Mouse (Mus musculus) heart, embryonic 14.5 days (tissue): Measurements from ENCODE around the gene Spg11. TPM values are rescaled to one million over a fixed set of nuclear protein-coding genes. Genes with fewer than 3 reads are reported as not detected.
"Not testable (repeated sequence)": the region's sequence is repeated elsewhere in the genome, so short reads cannot be mapped to it uniquely, and the experiment has no call there.

Experiments
- ATAC-seq: fragments of 200-750 bp; cut with Nextera tagmentation; 2 replicates; pipeline ENCODE4 v1.8.0; 2017; ENCODE audit warnings: low read depth, moderate TSS enrichment; ENCODE audit not compliant: insufficient number of reproducible peaks, insufficient read depth, low FRiP score
- H3K27ac ChIP-seq, 2 experiments: fragments of 200-500 bp in 1 of 2; fragments of 300-500 bp in 1 of 2; sonication (generic) in 1 of 2; replicated peaks in 1 of 2; 2 replicates each; pipeline ENCODE4 v1.5.1; 2012 to 2014; ENCODE audit warnings: low read depth in 2 of 2, low read length in 2 of 2, control low read depth in 1 of 2, mild to moderate bottlenecking in 1 of 2, mixed read lengths in 1 of 2; ENCODE audit not compliant: control insufficient read depth in 1 of 2, insufficient read depth in 1 of 2
- H3K27me3 ChIP-seq: fragments of 300-500 bp; sonication (generic); 2 replicates; pipeline ENCODE4 v1.6.1; 2014; ENCODE audit warnings: mild to moderate bottlenecking, low read length, control low read depth; ENCODE audit not compliant: control insufficient read depth, insufficient read depth
- H3K36me3 ChIP-seq: fragments of 300-500 bp; sonication (generic); 2 replicates; pipeline ENCODE4 v1.6.1; 2014; ENCODE audit warnings: mild to moderate bottlenecking, control low read depth, low read length, mixed read lengths; ENCODE audit not compliant: control insufficient read depth, insufficient read depth
- H3K4me1 ChIP-seq, 2 experiments: fragments of 200-500 bp in 1 of 2; fragments of 300-500 bp in 1 of 2; sonication (generic) in 1 of 2; 2 replicates each; pipeline ENCODE4 v1.6.1; 2012 to 2014; ENCODE audit warnings: low read length in 2 of 2, control low read depth in 1 of 2, mixed read lengths in 1 of 2; ENCODE audit not compliant: control insufficient read depth in 2 of 2, insufficient read depth in 2 of 2
- H3K4me2 ChIP-seq: fragments of 300-500 bp; sonication (generic); 2 replicates; pipeline ENCODE4 v1.6.1; 2014; ENCODE audit warnings: mild to moderate bottlenecking, low read length
- H3K4me3 ChIP-seq, 2 experiments: fragments of 200-500 bp in 1 of 2; fragments of 300-500 bp in 1 of 2; sonication (generic) in 1 of 2; 2 replicates each; pipeline ENCODE4 v1.5.1; 2012 to 2014; ENCODE audit warnings: low read length in 2 of 2, mild to moderate bottlenecking in 2 of 2, control low read depth in 1 of 2, low read depth in 1 of 2, moderate library complexity in 1 of 2; ENCODE audit not compliant: control insufficient read depth in 1 of 2, insufficient read depth in 1 of 2
- H3K9ac ChIP-seq: fragments of 300-500 bp; sonication (generic); 2 replicates; pipeline ENCODE4 v1.6.1; 2014; ENCODE audit warnings: mild to moderate bottlenecking, low read length
- H3K9me3 ChIP-seq: fragments of 300-500 bp; sonication (generic); 2 replicates; pipeline ENCODE4 v1.6.1; 2016; ENCODE audit warnings: low read length, control low read depth; ENCODE audit not compliant: control insufficient read depth
- WGBS: fragments of 180-500 bp; shearing (Covaris S2); extraction: QIAGEN DNeasy Blood & Tissue Kit; methylation state at CpG from one replicate; pipeline ENCODE4 v1.1.7; 2014; 5-methylcytosine and 5-hydroxymethylcytosine counted together
- polyA plus RNA-seq: library from polyadenylated mRNA; unstranded; fragments of >200 nt; fragmentation: Nextera tagmentation; extraction: Ambion mirVana; gene quantifications from 2 replicates; pipeline ENCODE4 v1.2.1, GENCODE M21; 2014

The Spg11 gene
- polyA plus RNA-seq, 1 experiment from 2014 or later, result 6.1 TPM

DNA sequence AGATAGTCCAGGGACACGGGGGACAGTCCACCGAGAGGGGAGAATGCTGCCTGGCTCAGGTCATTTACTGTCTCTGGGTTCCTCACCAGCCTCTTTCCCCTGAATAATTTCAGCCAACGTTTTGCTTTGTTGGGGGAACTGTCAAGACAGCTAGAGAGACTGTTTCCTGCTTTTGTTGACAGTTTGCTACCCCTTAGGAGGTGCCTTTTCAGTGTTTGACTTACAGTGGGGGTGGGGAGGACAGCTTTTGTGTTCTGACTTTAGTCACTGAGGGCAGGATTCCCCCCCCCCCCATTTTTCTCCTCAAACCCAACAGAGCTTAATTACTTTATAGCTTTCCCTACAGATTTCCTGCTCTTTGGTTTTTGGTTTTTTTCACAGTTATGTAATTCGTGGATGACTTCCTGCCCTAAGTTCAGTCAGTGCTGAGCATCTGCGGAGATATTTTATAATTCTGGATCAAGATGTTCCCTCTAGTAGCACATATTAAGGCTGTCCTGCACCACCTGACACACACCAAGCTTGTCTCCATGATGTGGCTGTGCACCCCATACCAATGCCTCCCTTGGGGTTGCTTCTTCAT, 8.7 kb upstream of the Spg11 start:
- WGBS, result 57% methylated on average over 5 of the region's 5 CpGs
- Histone ChIP-seq H3K4me3 (no peak overlapping the region), H3K4me1 (peaks cover 4 to 7% of the 10 kb centered on the region in 2 experiments; a peak in 3 of 4 replicates), H3K4me2 (no peak overlapping the region), H3K27me3 (no peaks in the 10 kb centered on the region), H3K9me3 (no peaks in the 10 kb centered on the region), H3K9ac (no peak overlapping the region), H3K36me3 (no peaks in the 10 kb centered on the region), H3K27ac (no peak overlapping the region)
- ATAC-seq, result no peak

DNA sequence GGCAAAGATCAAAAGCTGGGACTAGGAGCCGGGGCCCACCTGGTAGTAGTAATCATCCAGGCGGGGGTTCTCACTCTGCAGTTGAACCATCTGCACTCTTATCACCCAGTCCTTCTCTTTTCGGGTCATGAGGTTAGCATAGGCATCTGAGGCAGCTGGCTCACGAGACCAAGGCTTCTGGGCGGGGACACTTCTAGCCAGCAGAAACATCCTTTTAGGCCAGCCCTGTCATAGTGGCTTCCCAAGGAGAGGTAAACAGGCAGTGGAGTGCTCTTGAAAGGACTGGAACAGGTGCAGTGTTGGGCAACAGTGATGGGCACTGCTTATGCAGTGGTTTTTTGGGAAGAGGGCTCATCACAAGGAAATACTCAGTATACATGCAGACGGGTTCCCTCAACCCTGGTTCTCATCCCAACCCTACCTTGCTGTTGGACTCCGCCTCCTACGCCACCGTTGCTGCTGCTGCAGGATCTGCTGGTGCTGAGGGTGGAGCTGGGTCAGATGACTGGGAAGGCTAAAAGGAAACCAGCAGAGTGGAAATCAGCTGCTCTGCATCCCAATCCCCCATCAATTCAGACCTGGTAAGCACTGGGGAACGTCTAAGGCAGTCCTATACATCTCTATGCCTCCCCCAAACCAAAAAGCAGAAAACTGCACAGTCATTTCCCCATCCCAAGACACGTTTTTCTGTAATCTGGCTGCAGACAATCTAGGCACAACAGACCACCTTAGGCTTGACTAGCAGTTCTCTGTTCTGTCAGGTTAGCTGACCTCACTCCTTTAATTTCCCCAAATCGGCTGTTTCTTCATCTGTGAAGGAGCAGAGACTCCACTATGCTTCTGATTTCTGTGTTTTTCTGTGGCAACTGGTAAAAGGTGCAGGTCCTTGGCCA, 7.7 kb upstream of the Spg11 start:
- 39% methylated on average over 12 of the region's 12 CpGs for WGBS
- Histone ChIP-seq H3K27me3 (no peaks in the 10 kb centered on the region), H3K9ac (no peak overlapping the region), H3K4me3 (no peak overlapping the region), H3K4me1 (peaks cover 4 to 7% of the 10 kb centered on the region in 2 experiments; a peak in 3 of 4 replicates), H3K9me3 (no peaks in the 10 kb centered on the region), H3K4me2 (no peak overlapping the region), H3K27ac (no peak overlapping the region), H3K36me3 (no peaks in the 10 kb centered on the region)
- ATAC-seq, result no peak

GRCm38 (mm10) chr2:122116888-122117287, 1.3 kb downstream of the Spg11 start:
- H3K9me3 ChIP-seq, result no peaks in the 10 kb centered on the region
- H3K9ac ChIP-seq, result no peak overlapping the region
- no peak overlapping the region for H3K4me3 ChIP-seq
- no peak overlapping the region for H3K27ac ChIP-seq
- peaks cover 21% of the 10 kb centered on the region for H3K36me3 ChIP-seq
- H3K4me2 ChIP-seq, result peak overlapping the region; percentile 67; the same call in 1 of the 2 replicates
- WGBS, result 94% methylated on average over 2 of the region's 2 CpGs
- ATAC-seq, result no peak
- peaks cover 0 to 9% of the 10 kb centered on the region in 2 experiments; a peak in 2 of 4 replicates for H3K4me1 ChIP-seq
- H3K27me3 ChIP-seq, result no peaks in the 10 kb centered on the region

- H3K27ac ChIP-seq, result no peak overlapping the region
- 59% methylated on average over 4 of the region's 4 CpGs for WGBS
- H3K4me2 ChIP-seq, result no peak overlapping the region
- H3K36me3 ChIP-seq, result peaks cover 63% of the 10 kb centered on the region
- no peak overlapping the region for H3K9ac ChIP-seq
- H3K4me3 ChIP-seq, result no peak overlapping the region
- H3K4me1 ChIP-seq, result no peaks in the 10 kb centered on the region
- H3K9me3 ChIP-seq, result no peaks in the 10 kb centered on the region
- ATAC-seq, result no peak
- H3K27me3 ChIP-seq, result no peaks in the 10 kb centered on the region
Measured at GRCm38 (mm10) chr2:122109714-122110113, 8.5 kb downstream of the Spg11 start.

DNA sequence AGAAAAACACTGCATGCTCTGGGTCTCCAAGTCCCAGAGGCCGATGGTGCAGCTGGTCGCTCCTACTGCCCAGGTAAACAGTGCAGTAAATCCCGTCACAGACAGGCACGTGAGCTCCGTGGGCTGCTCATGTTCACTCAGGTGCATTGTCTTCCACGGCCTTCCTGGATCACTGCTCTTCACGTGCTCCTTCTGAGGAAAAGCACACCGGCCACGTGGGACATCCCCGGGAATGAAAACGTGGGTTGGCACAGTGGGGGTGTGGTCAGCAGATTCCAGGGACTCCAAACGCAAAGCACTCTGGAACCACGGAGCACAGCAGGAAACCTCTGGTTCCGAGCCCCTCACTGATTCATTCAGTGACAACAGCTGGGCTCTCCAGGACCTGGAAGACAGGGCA, 10.1 kb downstream of the Spg11 start:
- H3K9ac ChIP-seq, result no peak overlapping the region
- H3K4me1 ChIP-seq, result no peaks in the 10 kb centered on the region
- no peak overlapping the region for H3K4me2 ChIP-seq
- H3K9me3 ChIP-seq, result no peaks in the 10 kb centered on the region
- no peak overlapping the region for H3K4me3 ChIP-seq
- peaks cover 57% of the 10 kb centered on the region for H3K36me3 ChIP-seq
- WGBS, result 81% methylated on average over 14 of the region's 14 CpGs
- H3K27me3 ChIP-seq, result no peaks in the 10 kb centered on the region
- H3K27ac ChIP-seq, result no peak overlapping the region
- ATAC-seq, result no peak

- Histone ChIP-seq H3K4me1 (no peaks in the 10 kb centered on the region), H3K27ac (no peak overlapping the region), H3K4me3 (no peak overlapping the region), H3K27me3 (no peaks in the 10 kb centered on the region), H3K9ac (no peak overlapping the region), H3K4me2 (no peak overlapping the region), H3K36me3 (peaks cover 68% of the 10 kb centered on the region), H3K9me3 (no peaks in the 10 kb centered on the region)
- ATAC-seq, result no peak
Measured at GRCm38 (mm10) chr2:122102070-122102469, 16.1 kb downstream of the Spg11 start.

GRCm38 (mm10) chr2:122097686-122098085, 20.5 kb downstream of the Spg11 start:
- H3K36me3 ChIP-seq, result peaks cover 92% of the 10 kb centered on the region
- H3K27ac ChIP-seq, result not testable (repeated sequence)
- 79% methylated on average over 5 of the region's 5 CpGs for WGBS

More at GRCm38 (mm10) chr2:122097686-122098085, 20.5 kb downstream of the Spg11 start:
- H3K4me2 ChIP-seq, H3K4me3 ChIP-seq, H3K9ac ChIP-seq, H3K9me3 ChIP-seq, H3K27me3 ChIP-seq, H3K4me1 ChIP-seq, ATAC-seq: not testable (repeated sequence)
